Mouse (Mus musculus) kidney, adult 2 months (tissue): Measurements from ENCODE around the gene Gucy2f. TPM values are rescaled to one million over a fixed set of nuclear protein-coding genes. Genes with fewer than 3 reads are reported as not detected.

Experiments
- DNase-seq: peaks from one replicate; pipeline ENCODE4 v3.0.0; 2021
- H3K27ac ChIP-seq: fragments of 200-500 bp; 2 replicates; pipeline ENCODE4 v1.5.1; 2012; ENCODE audit warnings: low read depth, low read length, control low read depth, inconsistent platforms; ENCODE audit not compliant: insufficient read depth
- H3K27me3 ChIP-seq: fragments of 200-500 bp; replicated peaks from 2 replicates; pipeline ENCODE4 v1.6.1; 2012; ENCODE audit warnings: mild to moderate bottlenecking, moderate library complexity, low read length, inconsistent platforms; ENCODE audit not compliant: control insufficient read depth, insufficient read depth
- H3K36me3 ChIP-seq: fragments of 200-500 bp; 2 replicates; pipeline ENCODE4 v1.6.1; 2012; ENCODE audit warnings: mild to moderate bottlenecking, moderate library complexity, low read length, inconsistent platforms; ENCODE audit not compliant: control insufficient read depth, insufficient read depth
- H3K4me1 ChIP-seq: fragments of 200-500 bp; 2 replicates; pipeline ENCODE4 v1.6.1; 2011; ENCODE audit warnings: low read length; ENCODE audit not compliant: control insufficient read depth, insufficient read depth
- H3K4me3 ChIP-seq: fragments of 200-500 bp; 2 replicates; pipeline ENCODE4 v1.5.1; 2011; ENCODE audit warnings: mild to moderate bottlenecking, low read depth, low read length, control low read depth; ENCODE audit not compliant: insufficient read depth
- CTCF ChIP-seq: fragments of 200-500 bp; conservative IDR thresholded peaks from 2 replicates; pipeline ENCODE4 v1.5.1; 2011; ENCODE audit warnings: low read depth, mild to moderate bottlenecking, control low read depth, low read length, moderate library complexity, mixed read lengths; ENCODE audit not compliant: insufficient read depth, insufficient read length
- POLR2A ChIP-seq: fragments of 200-500 bp; IDR thresholded peaks from one replicate; pipeline ENCODE4 v1.6.1; 2011; ENCODE audit warnings: low read depth, low read length, control low read depth
- WGBS: fragments of 180-500 bp; shearing (Covaris S2); methylation state at CpG from one replicate; pipeline ENCODE4 v1.1.7; 2018; 5-methylcytosine and 5-hydroxymethylcytosine counted together
- polyA plus RNA-seq: library from polyadenylated mRNA; depleted of rRNA; stranded (reverse); fragments of >200 nt; gene quantifications from 2 replicates; pipeline ENCODE4 v1.2.3, GENCODE M21; 2012; rRNA removed

Gucy2f gene
- polyA plus RNA-seq, 1 experiment, result 0.09 TPM

DNA sequence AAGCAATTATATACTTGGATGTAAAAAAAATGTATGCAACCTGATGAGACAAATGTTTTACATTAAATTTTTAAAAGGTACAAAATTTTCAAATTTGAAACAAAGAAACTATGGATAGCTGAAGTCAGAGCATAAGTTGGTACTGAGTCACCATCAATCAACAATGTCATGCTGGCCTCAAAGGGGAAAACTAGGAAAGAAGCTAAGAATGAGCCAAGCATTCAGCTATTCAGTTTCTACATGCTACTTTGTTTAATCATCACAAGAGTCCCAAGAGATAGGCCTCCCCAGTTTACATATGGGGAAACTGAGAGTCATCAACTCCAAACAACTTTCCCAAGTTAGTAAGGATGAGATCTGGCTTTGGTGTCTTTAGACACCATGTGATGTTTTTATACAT is 19.8 kb downstream of the Gucy2f start:
- no peaks in the 10 kb centered on the region for H3K36me3 ChIP-seq
- H3K4me1 ChIP-seq, result no peaks in the 10 kb centered on the region
- TF ChIP-seq CTCF, result no peak
- no peak for TF ChIP-seq POLR2A
- no peak overlapping the region for H3K4me3 ChIP-seq
- DNase-seq, result no peak
- H3K27ac ChIP-seq, result no peak overlapping the region
- no peaks in the 10 kb centered on the region for H3K27me3 ChIP-seq

DNA sequence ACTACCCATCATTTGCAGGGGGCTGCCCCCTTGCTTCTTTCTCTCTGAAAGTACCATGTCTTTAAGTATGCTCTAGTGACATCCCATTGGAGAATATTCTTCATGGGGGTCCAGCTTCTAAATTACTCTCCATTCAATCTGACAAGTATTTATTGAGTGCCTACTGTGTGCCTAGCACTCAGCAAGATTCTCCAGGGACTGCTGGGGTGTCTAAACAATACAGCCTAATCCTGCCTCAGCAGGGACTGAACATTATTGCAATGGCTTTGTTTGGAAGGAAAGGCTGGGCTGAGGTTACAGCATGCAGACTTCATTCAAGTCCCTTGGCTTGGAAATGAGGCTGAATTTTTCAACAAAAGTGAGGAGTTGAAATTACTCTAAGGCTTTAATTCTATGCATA is 81.0 kb downstream of the Gucy2f start:
- no peak for DNase-seq
- Histone ChIP-seq H3K27ac (no peak overlapping the region), H3K27me3 (no peaks in the 10 kb centered on the region), H3K36me3 (no peaks in the 10 kb centered on the region), H3K4me1 (no peaks in the 10 kb centered on the region), H3K4me3 (no peak overlapping the region)
- no peak for TF ChIP-seq CTCF
- no peak for TF ChIP-seq POLR2A

DNA sequence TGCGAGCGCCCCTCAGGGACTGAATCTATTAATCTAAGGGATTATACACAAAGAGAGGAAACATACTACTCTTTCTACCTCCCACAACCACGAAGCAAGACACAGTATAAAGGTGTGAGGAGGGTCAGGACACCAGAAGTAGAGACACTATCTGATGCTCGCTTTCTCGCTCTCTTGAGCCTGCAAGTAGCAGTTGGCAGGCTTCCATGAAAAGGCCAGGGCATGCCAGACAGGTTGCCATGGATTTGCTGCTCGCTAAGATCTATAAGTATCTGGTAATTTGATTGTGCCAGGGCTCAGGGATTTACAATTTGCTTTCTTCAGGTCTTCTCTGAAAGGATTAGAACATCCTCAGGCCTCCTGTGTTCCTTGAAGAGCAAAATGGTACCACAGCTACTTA is 85.5 kb downstream of the Gucy2f start:
- no peak overlapping the region for H3K4me3 ChIP-seq
- no peak for TF ChIP-seq CTCF
- no peak for TF ChIP-seq POLR2A
- no peaks in the 10 kb centered on the region for H3K27me3 ChIP-seq
- no peaks in the 10 kb centered on the region for H3K36me3 ChIP-seq
- H3K4me1 ChIP-seq, result no peaks in the 10 kb centered on the region
- no peak for DNase-seq
- WGBS, result 74% methylated on average over 6 of the region's 6 CpGs
- no peak overlapping the region for H3K27ac ChIP-seq

DNA sequence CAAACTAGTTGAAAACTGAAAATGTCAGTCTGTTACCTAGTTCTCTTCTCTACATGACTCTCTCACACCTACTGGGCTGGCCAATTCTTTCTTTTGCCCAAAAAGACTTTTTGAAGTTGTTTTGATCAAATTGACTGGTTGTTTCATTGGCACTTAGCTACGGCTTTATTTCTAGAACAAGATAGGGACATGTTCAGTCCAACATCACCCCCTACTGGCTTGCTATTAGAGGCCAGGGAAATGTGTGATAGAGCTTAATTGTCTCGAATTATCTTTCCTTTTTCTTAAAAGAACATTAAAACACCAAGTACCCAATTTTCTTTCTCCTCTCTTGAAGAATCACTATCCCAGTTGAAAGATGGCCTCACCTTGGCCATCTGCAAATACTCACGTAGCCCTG is 99.8 kb downstream of the Gucy2f start:
- no peak for TF ChIP-seq POLR2A
- TF ChIP-seq CTCF, result 0 out of 2 replicates have a peak, but pooled peaks have one; percentile 18
- peak; percentile 42 for DNase-seq
- Histone ChIP-seq H3K27ac (no peak overlapping the region), H3K36me3 (no peaks in the 10 kb centered on the region), H3K4me1 (no peaks in the 10 kb centered on the region), H3K4me3 (no peak overlapping the region), H3K27me3 (no peaks in the 10 kb centered on the region)
- WGBS, result 37% methylated on average over 3 of the region's 3 CpGs

DNA sequence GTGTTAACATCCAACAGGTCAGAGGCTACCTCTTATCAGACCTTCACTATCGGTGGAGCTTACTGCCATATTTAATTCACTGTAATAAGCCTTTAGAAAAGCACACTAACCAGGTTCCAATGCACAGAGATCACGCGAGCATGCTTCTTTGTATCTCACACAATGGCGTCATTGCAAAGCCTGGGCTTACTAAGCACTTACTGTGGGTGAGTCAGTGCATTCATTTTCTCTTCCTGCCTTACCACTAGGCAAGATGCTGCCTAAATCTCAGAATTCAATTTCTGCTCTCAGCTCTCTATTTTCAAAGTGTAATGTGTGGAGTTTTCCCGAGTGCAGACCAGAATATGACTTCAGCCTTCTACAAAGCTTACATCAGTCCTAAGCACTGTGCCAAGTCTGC is 101.2 kb downstream of the Gucy2f start:
- Histone ChIP-seq H3K27me3 (no peaks in the 10 kb centered on the region), H3K36me3 (no peaks in the 10 kb centered on the region), H3K4me3 (no peak overlapping the region), H3K27ac (no peak overlapping the region), H3K4me1 (no peaks in the 10 kb centered on the region)
- 87% methylated on average over 5 of the region's 5 CpGs for WGBS
- no peak for DNase-seq
- no peak for TF ChIP-seq CTCF
- no peak for TF ChIP-seq POLR2A

GRCm38 (mm10) chrX:142062585-142062984 is 134.1 kb downstream of the Gucy2f start:
- H3K4me3 ChIP-seq, result no peak overlapping the region
- no peaks in the 10 kb centered on the region for H3K36me3 ChIP-seq
- no peaks in the 10 kb centered on the region for H3K27me3 ChIP-seq
- no peak for DNase-seq
- H3K4me1 ChIP-seq, result no peaks in the 10 kb centered on the region
- no peak for TF ChIP-seq CTCF
- no peak for TF ChIP-seq POLR2A
- no peak overlapping the region for H3K27ac ChIP-seq
- 65% methylated on average over 3 of the region's 3 CpGs for WGBS

Other genes with a start within 250 kb of the Gucy2f start
- 11.0 and 15.5 TPM in 2 replicates for gene Nxt2, start 29.8 kb upstream of the Gucy2f start, polyA plus RNA-seq
- 5.1 and 6.5 TPM in 2 replicates for gene Kcne1l, start 109.4 kb upstream of the Gucy2f start, polyA plus RNA-seq
- gene Acsl4, start 193.6 kb upstream of the Gucy2f start, polyA plus RNA-seq, result 6.2 and 7.8 TPM in 2 replicates